Mouse (Mus musculus) gastrocnemius, adult 8-10 months (tissue): ENCODE measurements around the gene Mier2. TPM values are rescaled to one million over a fixed set of nuclear protein-coding genes. Genes with fewer than 3 reads are reported as not detected.

Experiments
- DNase-seq, 2 experiments: peaks; one replicate each; pipeline ENCODE4 v3.0.0; 2022; ENCODE audit warnings: low spot score in 2 of 2
- microRNA-seq: library from miRNA; unstranded; fragments of <30 nt; microRNA quantifications from one replicate; pipeline ENCODE4 v1.2.0, GENCODE M21; 2022
- total RNA-seq, 4 experiments: library from RNA; stranded (reverse); gene quantifications; 2 replicates each; pipeline ENCODE4 v1.2.4; 2022

The Mier2 gene
- total RNA-seq, 4 experiments from 2014 or later: 20.1 to 23.4 (median 21.2) TPM

DNA sequence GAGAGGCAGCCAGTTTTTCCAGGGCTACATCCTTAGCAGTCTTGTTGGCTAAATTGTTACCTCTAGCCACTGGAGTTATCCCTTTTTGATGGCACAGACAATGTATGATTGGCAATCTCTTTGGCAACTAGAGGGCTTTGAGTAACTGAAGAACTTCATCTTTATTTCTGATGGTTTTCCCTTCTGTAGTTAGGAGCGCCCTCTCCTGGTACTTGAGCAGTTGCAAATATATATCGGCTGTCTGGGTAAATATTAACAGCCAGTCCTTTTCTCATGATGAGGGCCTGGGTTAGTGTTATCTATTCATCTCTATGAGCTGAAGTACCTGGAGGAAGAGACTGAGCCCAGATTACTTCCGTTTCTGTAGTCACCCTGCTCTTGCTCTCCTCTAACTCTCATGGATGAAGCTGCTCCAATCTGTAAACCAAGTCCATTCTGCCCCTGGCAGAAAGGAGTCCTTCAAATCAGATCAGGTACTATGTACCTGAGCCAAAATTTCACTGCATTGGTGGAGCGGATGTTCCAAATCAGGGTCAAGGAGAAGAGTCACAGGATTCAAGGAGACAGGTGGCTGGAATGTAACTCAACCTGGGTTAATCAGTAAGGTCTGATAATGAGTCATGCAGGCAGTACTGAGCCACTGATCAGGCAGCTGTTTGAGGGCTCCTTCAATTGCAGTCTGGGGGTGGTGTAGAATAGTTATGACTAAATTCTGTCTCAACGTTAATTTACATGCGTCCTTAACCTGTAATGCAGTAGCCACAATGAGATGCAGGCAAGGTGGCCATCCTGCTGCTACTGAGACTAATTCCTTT, 52.0 kb downstream of the Mier2 start:
- DNase-seq: no peak

GRCm38 (mm10) chr10:79496701-79497288, 58.2 kb downstream of the Mier2 start:
- no peak for DNase-seq

DNA sequence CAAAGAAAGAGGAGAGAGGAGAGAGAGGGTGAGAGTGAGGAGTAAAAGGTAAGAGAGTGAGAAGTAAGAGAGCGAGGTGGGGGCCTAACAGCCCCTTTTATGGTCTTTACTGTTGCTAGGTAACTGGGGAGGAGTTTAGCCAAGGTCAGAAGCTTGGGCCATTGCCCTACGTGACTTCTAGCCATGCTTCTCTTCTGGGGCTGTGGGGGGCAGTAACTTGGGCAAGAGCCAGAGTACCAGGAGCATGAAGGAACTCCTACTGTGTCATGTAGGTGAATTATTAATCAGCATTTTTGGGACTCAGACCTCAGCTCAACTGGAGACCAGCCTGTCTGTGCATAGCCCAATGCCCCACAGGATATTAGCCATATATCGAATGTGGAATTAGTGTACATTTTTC, 59.1 kb downstream of the Mier2 start:
- DNase-seq: no peak

Small RNA genes lying within 50 kb of the gene (microRNA-seq; reads per million reads assigned to microRNA genes)
- gene Mir6909: not detected

Other genes with a start within 250 kb of the Mier2 start
- gene Vmn2r82, start 198.7 kb downstream of the Mier2 start, total RNA-seq: not detected
- not detected for gene Vmn2r83, start 86.5 kb downstream of the Mier2 start, total RNA-seq
- 1 to 10 TPM in 1 of 4 experiments, under 1 TPM in 3; 0.29 to 1.3 (median 0.50) TPM for gene Plpp2, start 21.4 kb downstream of the Mier2 start, total RNA-seq
- gene Theg, start 32.1 kb upstream of the Mier2 start, total RNA-seq: not detected
- gene C2cd4c, start 58.8 kb upstream of the Mier2 start, total RNA-seq: 1 to 10 TPM in 1 of 4 experiments, under 1 TPM in 3; 0.22 to 1.1 (median 0.68) TPM
- gene Shc2, start 82.7 kb upstream of the Mier2 start, total RNA-seq: 10 to 100 TPM in 2 of 4 experiments, 1 to 10 TPM in 2; 5.4 to 13.0 (median 8.7) TPM
- gene Odf3l2, start 90.5 kb upstream of the Mier2 start, total RNA-seq: 100 to 1,000 TPM in 1 of 4 experiments, 10 to 100 TPM in 3; 32.0 to 113 (median 56.6) TPM
- gene Madcam1, start 109.4 kb upstream of the Mier2 start, total RNA-seq: not detected
- gene Tpgs1, start 114.2 kb upstream of the Mier2 start, total RNA-seq: 10 to 100 TPM; 17.6 to 21.1 (median 20.1) TPM
- 100 to 1,000 TPM; 381 to 451 (median 390) TPM for gene Cdc34, start 127.0 kb upstream of the Mier2 start, total RNA-seq
- 10 to 100 TPM in 3 of 4 experiments, 1 to 10 TPM in 1; 9.9 to 15.9 (median 10.2) TPM for gene Gzmm, start 133.8 kb upstream of the Mier2 start, total RNA-seq
- gene Bsg, start 149.3 kb upstream of the Mier2 start, total RNA-seq: 100 to 1,000 TPM; 524 to 920 (median 651) TPM
- gene Hcn2, start 161.4 kb upstream of the Mier2 start, total RNA-seq: under 1 TPM; 0.39 to 0.86 (median 0.73) TPM
- 10 to 100 TPM; 34.1 to 47.2 (median 38.3) TPM for gene Polrmt, start 191.4 kb upstream of the Mier2 start, total RNA-seq
- gene Fgf22, start 199.9 kb upstream of the Mier2 start, total RNA-seq: not detected
- gene Rnf126, start 211.8 kb upstream of the Mier2 start, total RNA-seq: 10 to 100 TPM; 51.9 to 80.5 (median 53.3) TPM
- gene Fstl3, start 222.1 kb upstream of the Mier2 start, total RNA-seq: 1 to 10 TPM in 2 of 4 experiments, under 1 TPM in 2; 0.73 to 1.2 (median 1.1) TPM
- not detected for gene Prss57, start 235.8 kb upstream of the Mier2 start, total RNA-seq
- 10 to 100 TPM in 3 of 4 experiments, 1 to 10 TPM in 1; 6.8 to 12.3 (median 11.2) TPM for gene Palm, start 238.4 kb upstream of the Mier2 start, total RNA-seq